Mouse (Mus musculus): Measurements from ENCODE around the gene Tmem50b. TPM values are rescaled to one million over a fixed set of nuclear protein-coding genes. Genes with fewer than 3 reads are reported as not detected.

The Tmem50b gene
- polyA plus RNA-seq, 1 experiment = 111 TPM

DNA sequence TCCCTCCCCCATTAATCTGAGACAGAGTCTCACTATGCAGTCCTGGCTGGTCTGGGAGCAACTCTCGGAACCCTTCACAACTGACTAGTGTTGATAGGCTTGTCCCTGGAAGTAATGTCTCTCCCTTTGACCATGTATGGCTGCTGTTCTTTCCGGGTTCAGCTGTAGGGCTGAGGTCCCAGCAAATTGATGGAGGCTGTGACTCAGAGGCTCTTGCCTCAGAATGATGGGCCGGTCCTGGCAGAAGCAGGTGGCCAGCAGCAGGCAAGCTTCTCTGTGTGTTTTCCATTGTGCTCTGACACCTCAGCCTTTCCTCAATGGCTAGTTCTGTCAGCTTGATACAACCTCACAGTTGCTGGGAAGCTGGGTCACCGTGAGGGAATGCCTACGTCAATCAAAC is 14.9 kb upstream of the Tmem50b start:
- Histone ChIP-seq H3K4me1 (ENCODE audit: control insufficient read depth, insufficient read depth, low read length) (no peaks in the 10 kb centered on the region), H3K4me3 (replicated peaks; ENCODE audit: extremely low read depth, low read depth, low read length) (no peak overlapping the region)
- no peak for DNase-seq
- WGBS = 70% methylated on average over 5 of the region's 5 CpGs
- no peak for TF ChIP-seq CTCF (IDR thresholded peaks at IDR 0.05; ENCODE audit: insufficient read depth, low read length)
- TF ChIP-seq POLR2A (IDR thresholded peaks at IDR 0.05; ENCODE audit: borderline replicate concordance, extremely low read depth, low read depth, low read length) = no peak

DNA sequence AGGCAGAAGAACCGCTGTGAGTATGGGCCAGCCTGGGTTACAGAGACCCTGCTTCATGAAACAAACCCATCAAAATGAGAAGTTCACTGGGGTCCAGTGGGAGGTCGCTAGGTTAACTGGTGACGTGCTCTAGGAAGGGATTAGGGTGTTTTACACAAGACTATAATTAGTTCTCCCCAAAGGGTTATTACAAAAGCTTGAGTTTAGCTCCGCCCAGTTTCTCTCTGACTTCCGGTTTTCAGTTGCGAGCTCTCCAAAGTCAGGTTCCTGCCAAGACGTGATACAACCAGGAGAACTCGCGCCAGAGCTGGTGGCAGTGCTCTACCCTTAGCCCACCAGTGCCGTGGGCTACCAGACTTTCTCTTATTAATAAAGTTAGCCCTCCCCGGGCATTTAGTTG is 13.6 kb upstream of the Tmem50b start:
- no peak for DNase-seq
- no peak for TF ChIP-seq POLR2A (IDR thresholded peaks at IDR 0.05; ENCODE audit: borderline replicate concordance, extremely low read depth, low read depth, low read length)
- TF ChIP-seq CTCF (IDR thresholded peaks at IDR 0.05; ENCODE audit: insufficient read depth, low read length) = no peak
- no peaks in the 10 kb centered on the region for H3K4me1 ChIP-seq (ENCODE audit: control insufficient read depth, insufficient read depth, low read length)
- no peak overlapping the region for H3K4me3 ChIP-seq (replicated peaks; ENCODE audit: extremely low read depth, low read depth, low read length)
- WGBS = 49% methylated on average over 11 of the region's 11 CpGs

DNA sequence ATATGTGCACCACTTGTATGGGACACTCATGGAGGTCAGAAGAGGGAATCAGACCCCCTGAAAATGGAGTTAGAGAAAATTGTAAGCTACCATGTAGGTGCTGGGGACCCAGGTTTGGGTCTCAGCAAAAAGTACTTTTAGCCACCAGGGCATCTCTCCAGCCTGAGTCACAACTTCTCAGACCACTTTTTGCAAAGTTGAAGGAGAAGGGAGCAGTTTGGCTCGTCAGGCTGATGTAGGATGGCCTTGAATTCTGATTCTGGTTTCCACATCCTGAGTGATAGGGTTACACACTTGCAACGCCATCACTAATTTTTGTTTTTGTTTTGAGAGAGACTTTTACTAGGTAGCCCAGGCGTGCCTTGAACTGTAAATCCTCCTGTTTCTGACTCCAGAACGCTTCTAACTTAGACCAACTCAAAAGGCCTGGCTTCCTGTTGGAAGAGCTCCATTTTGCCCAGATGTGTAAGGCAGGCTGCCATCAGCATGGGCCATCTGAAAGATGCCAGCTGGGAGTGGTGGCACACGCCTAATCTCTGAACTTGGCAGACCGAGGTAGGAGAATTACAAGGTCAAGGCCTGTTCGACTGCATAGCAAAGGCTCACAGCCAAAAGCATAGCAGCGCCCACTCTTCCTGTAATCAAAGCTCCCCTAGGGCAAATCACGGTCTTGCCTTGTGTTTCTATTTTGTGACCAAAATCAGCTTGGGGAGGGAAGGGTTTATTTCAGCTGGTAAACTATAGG is 12.1 kb upstream of the Tmem50b start:
- Histone ChIP-seq H3K4me3 (replicated peaks; ENCODE audit: extremely low read depth, low read depth, low read length) (no peak overlapping the region), H3K4me1 (ENCODE audit: control insufficient read depth, insufficient read depth, low read length) (no peaks in the 10 kb centered on the region)
- TF ChIP-seq POLR2A (IDR thresholded peaks at IDR 0.05; ENCODE audit: borderline replicate concordance, extremely low read depth, low read depth, low read length) = no peak
- TF ChIP-seq CTCF (IDR thresholded peaks at IDR 0.05; ENCODE audit: insufficient read depth, low read length) = no peak
- 35% methylated on average over 9 of the region's 9 CpGs for WGBS
- DNase-seq = no peak

DNA sequence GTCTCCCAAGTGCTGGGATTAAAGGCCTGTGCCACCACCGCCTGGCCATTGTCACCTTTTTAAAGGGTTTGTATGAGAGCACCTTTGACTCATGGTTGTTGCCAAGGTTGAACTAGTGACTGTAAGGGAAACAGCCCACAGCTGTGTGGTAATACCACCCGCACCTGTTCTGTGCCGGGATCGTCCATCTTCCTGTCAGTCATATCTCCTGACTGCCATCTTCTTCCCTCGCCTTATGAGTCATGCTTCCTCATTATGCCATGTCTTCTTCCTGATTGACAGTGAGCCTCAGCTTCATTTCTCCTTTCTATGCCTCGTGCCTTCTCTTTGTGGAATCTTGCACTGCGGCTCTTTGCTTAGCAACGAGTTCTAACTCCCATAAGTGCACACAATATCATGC is 9.4 kb upstream of the Tmem50b start:
- no peak for DNase-seq
- 78% methylated on average over 8 of the region's 8 CpGs for whole genome bisulfite sequencing
- Histone ChIP-seq H3K4me3 (replicated peaks; ENCODE audit: extremely low read depth, low read depth, low read length) (no peak overlapping the region), H3K4me1 (ENCODE audit: control insufficient read depth, insufficient read depth, low read length) (no peaks in the 10 kb centered on the region)
- TF ChIP-seq CTCF (IDR thresholded peaks at IDR 0.05; ENCODE audit: insufficient read depth, low read length) (no peak), POLR2A (IDR thresholded peaks at IDR 0.05; ENCODE audit: borderline replicate concordance, extremely low read depth, low read depth, low read length) (no peak)

DNA sequence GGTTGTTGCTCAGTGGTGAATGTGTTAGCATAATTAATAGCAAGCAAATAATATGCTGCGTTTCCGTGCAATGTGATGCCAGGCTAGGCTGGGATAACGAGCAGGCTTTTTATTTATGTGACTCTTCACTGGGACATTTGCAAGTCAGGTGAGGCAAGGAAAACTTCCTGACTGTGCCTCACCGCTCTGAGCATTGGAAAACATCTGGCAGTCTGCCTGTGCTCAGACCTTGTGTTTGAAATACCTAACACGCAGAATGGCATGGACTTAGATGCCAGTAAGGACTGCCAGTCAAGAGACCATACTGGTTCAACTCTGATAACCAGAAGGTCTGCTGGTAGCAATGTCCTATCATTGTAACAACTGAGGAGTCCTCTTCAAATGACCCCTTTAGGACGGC is 7.6 kb upstream of the Tmem50b start:
- WGBS = 79% methylated on average over 6 of the region's 6 CpGs
- H3K4me3 ChIP-seq (replicated peaks; ENCODE audit: extremely low read depth, low read depth, low read length) = no peak overlapping the region
- TF ChIP-seq POLR2A (IDR thresholded peaks at IDR 0.05; ENCODE audit: borderline replicate concordance, extremely low read depth, low read depth, low read length) (no peak), CTCF (IDR thresholded peaks at IDR 0.05; ENCODE audit: insufficient read depth, low read length) (no peak)
- peaks cover 5% of the 10 kb centered on the region; the same call in 1 of the 2 replicates for H3K4me1 ChIP-seq (ENCODE audit: control insufficient read depth, insufficient read depth, low read length)
- DNase-seq = no peak

DNA sequence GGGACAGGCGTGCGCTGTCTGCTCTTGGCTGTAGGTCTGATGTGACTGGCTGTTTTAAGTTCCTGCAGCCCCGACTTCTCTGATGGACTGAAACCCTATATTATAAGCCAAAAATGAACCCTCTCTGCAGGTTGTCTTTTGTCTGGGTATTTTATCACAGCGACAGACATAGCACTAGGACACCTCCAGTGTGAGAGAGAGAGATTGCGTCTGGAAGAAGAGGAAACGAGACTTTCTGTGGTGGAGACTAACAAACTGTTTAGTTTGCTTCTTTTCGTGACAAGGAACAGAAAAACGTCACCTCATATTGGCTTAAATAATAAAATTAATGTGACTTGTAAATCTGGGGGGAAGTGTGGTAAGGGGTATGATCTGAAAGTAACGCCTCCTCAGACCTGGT is 4.1 kb upstream of the Tmem50b start:
- TF ChIP-seq POLR2A (IDR thresholded peaks at IDR 0.05; ENCODE audit: borderline replicate concordance, extremely low read depth, low read depth, low read length) = no peak
- no peak for TF ChIP-seq CTCF (IDR thresholded peaks at IDR 0.05; ENCODE audit: insufficient read depth, low read length)
- H3K4me3 ChIP-seq (replicated peaks; ENCODE audit: extremely low read depth, low read depth, low read length) = no peak overlapping the region
- no peak for DNase-seq
- 58% methylated on average over 9 of the region's 9 CpGs for WGBS
- H3K4me1 ChIP-seq (ENCODE audit: control insufficient read depth, insufficient read depth, low read length) = peaks cover 5% of the 10 kb centered on the region; the same call in 1 of the 2 replicates

DNA sequence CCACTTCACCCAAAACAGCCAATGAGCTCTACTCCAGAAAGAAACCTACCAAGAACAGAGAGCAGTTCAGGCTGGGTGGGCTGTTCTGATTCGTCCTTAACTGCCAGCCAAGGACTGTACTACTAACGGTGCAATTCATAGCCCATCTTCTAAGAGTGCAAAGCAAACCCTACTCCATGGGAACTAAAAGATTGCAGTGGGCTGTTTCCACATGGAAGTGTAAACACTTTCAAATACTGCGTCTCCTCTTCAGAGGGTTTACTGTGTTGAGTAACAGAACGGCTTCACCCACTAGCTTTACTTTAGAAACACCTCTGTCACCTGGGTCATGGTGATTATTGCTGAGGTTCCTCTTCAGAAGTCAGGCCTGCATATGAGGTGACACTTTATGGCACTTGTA is 3.5 kb upstream of the Tmem50b start:
- Histone ChIP-seq H3K4me3 (replicated peaks; ENCODE audit: extremely low read depth, low read depth, low read length) (no peak overlapping the region), H3K4me1 (ENCODE audit: control insufficient read depth, insufficient read depth, low read length) (peaks cover 5% of the 10 kb centered on the region; the same call in 1 of the 2 replicates)
- 42% methylated on average over 4 of the region's 4 CpGs for WGBS
- no peak for TF ChIP-seq CTCF (IDR thresholded peaks at IDR 0.05; ENCODE audit: insufficient read depth, low read length)
- DNase-seq = no peak

DNA sequence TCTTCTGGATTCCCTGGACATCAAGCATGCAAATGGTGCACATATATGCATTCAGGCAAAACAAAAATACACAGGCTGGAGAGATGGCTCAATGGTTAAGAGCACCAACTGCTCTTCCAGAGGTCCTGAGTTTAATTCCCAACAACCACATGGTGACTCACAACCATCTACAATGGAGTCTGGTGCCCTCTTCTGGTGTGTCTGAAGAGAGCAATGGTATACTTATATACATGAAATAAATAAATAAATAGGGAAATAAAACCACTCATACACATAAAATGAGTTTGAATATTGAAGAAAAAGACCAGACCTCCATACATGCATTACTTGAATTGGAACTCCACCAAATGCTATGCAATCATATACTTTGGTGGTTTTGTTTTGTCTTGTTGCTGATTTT is 1.6 kb upstream of the Tmem50b start:
- no peak for TF ChIP-seq CTCF (IDR thresholded peaks at IDR 0.05; ENCODE audit: insufficient read depth, low read length)
- TF ChIP-seq POLR2A (IDR thresholded peaks at IDR 0.05; ENCODE audit: borderline replicate concordance, extremely low read depth, low read depth, low read length) = no peak
- no peak overlapping the region for H3K4me3 ChIP-seq (replicated peaks; ENCODE audit: extremely low read depth, low read depth, low read length)
- peaks cover 5% of the 10 kb centered on the region; the same call in 1 of the 2 replicates for H3K4me1 ChIP-seq (ENCODE audit: control insufficient read depth, insufficient read depth, low read length)
- DNase-seq = no peak

DNA sequence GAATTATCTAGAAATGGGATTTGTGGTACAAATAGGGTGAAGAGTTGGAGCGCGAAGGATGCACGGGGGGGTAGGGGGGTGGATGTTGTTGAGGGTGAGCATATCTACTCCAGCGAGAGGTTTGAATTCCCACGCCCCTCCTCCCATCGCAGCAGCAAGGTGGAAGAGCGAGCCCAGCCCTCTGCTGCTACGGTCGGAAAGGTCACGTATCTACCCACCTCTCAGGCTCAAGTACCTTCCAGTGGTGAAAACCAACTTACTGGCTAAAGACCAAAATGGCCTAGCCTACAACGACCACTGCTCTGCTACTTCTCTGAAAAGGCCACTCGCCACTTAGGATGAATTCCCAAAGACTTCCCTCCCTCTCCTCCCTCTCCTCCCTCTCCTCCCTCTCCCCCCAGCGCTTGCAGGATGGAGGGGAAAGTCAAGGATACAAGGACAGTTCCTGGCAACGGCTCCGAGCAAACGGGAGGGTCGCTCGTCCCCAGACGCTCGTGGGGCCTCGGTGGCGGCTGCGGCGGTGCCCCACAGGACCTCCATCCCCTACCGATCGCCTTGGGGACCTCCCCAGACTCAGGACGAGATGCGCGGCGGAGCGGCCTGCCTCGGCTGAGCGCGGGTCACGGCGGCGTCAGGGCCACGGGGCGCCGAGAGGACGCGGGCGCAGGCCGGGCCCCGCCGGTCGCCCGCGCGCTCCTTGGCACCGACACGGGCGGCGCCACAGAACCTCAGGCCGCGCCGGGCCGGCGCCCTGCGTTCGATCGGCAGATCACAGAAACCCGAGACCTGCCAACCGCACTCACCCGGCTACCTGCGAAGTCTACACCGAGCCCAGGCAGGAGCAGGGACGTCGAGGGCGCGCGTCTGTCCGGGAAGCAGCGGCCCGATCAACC is 575 bp downstream of the Tmem50b start:
- H3K4me3 ChIP-seq (replicated peaks; ENCODE audit: extremely low read depth, low read depth, low read length) = peak overlapping the region; percentile 90
- TF ChIP-seq CTCF (IDR thresholded peaks at IDR 0.05; ENCODE audit: insufficient read depth, low read length) (no peak), POLR2A (IDR thresholded peaks at IDR 0.05; ENCODE audit: borderline replicate concordance, extremely low read depth, low read depth, low read length) (peak; percentile 73; the same call in 1 of the 2 replicates)
- H3K4me1 ChIP-seq (ENCODE audit: control insufficient read depth, insufficient read depth, low read length) = peaks cover 14% of the 10 kb centered on the region
- WGBS = under 1% methylated on average over 71 of the region's 75 CpGs
- peak; percentile 54 for DNase-seq
